Mouse (Mus musculus): Measurements from ENCODE around the gene Saysd1.

GRCm38 (mm10) chr14:20185426-20185825, 47.1 kb upstream of the Saysd1 start:
- TF ChIP-seq CTCF (IDR thresholded peaks at IDR 0.05; ENCODE audit: low read depth): no peak
- TF ChIP-seq EP300 (IDR thresholded peaks at IDR 0.05; ENCODE audit: low read depth): no peak
